Mouse (Mus musculus) lung, embryonic 14.5 days (tissue): ENCODE measurements around the gene Dgkg. TPM values are rescaled to one million over a fixed set of nuclear protein-coding genes. Genes with fewer than 3 reads are reported as not detected.

Source experiments
- ATAC-seq: fragments of 200-750 bp; cut with Nextera tagmentation; 2 replicates; pipeline ENCODE4 v1.8.0; 2017; ENCODE audit warnings: mild to moderate bottlenecking, moderate TSS enrichment, moderate library complexity; ENCODE audit not compliant: insufficient read depth
- DNase-seq: peaks from one replicate; pipeline ENCODE4 v3.0.0-alpha.2; 2015
- H3K27ac ChIP-seq: fragments of 300-500 bp; sonication (generic); 2 replicates; pipeline ENCODE4 v1.5.1; 2014; ENCODE audit warnings: low read depth, mild to moderate bottlenecking, moderate library complexity
- H3K27me3 ChIP-seq: fragments of 300-500 bp; sonication (generic); 2 replicates; pipeline ENCODE4 v1.6.1; 2014; ENCODE audit warnings: low read length, control low read depth; ENCODE audit not compliant: insufficient read depth
- H3K36me3 ChIP-seq: fragments of 300-500 bp; sonication (generic); 2 replicates; pipeline ENCODE4 v1.6.1; 2014; ENCODE audit warnings: control low read depth; ENCODE audit not compliant: insufficient read depth
- H3K4me1 ChIP-seq: fragments of 300-500 bp; sonication (generic); 2 replicates; pipeline ENCODE4 v1.6.1; 2014; ENCODE audit warnings: antibody characterized with exemption, control low read depth; ENCODE audit not compliant: insufficient read depth
- H3K4me2 ChIP-seq: fragments of 300-500 bp; sonication (generic); 2 replicates; pipeline ENCODE4 v1.6.1; 2014; ENCODE audit warnings: mild to moderate bottlenecking
- H3K4me3 ChIP-seq: fragments of 300-500 bp; sonication (generic); 2 replicates; pipeline ENCODE4 v1.5.1; 2014; ENCODE audit warnings: low read depth, low read length
- H3K9ac ChIP-seq: fragments of 300-500 bp; sonication (generic); 2 replicates; pipeline ENCODE4 v1.6.1; 2014
- H3K9me3 ChIP-seq: fragments of 300-500 bp; sonication (generic); 2 replicates; pipeline ENCODE4 v1.6.1; 2016; ENCODE audit warnings: low read depth, low read length, control low read depth
- CTCF ChIP-seq: IDR thresholded peaks from 2 replicates; pipeline ENCODE4 v1.5.1; 2016; ENCODE audit warnings: antibody characterized with exemption, low read depth
- WGBS: fragments of 180-500 bp; shearing (Covaris S2); extraction: QIAGEN DNeasy Blood & Tissue Kit; methylation state at CpG from one replicate; pipeline ENCODE4 v1.1.7; 2014; 5-methylcytosine and 5-hydroxymethylcytosine counted together
- polyA plus RNA-seq: library from polyadenylated mRNA; unstranded; fragments of >200 nt; fragmentation: Nextera tagmentation; extraction: Ambion mirVana; gene quantifications from 2 replicates; pipeline ENCODE4 v1.2.1, GENCODE M21; 2014

Gene Dgkg
- polyA plus RNA-seq, 1 experiment from 2014 or later = 0.49 TPM

DNA sequence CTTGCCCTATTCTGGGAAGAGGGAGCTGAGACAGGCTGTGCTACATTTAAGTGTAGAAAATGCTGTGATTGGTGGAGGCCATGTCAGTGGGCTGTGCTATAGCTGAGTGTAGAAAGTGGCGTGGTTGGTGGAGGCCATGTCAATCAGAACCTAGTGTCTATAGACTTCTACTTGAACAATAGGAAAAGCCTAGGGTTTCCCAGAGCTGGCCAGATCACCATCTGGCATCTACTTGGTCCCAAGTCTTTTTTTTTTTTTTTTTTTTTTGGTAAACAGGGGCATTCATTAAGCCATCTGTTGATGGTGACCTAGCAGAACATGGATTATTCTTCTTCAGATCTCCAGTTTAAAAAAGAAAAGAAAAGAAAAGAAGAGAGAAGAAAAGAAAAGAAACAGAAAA lies 60.6 kb downstream of the Dgkg start:
- H3K27me3 ChIP-seq = no peaks in the 10 kb centered on the region
- no peaks in the 10 kb centered on the region for H3K4me1 ChIP-seq
- no peak overlapping the region for H3K9ac ChIP-seq
- DNase-seq (no peak), ATAC-seq (no peak)
- no peaks in the 10 kb centered on the region for H3K9me3 ChIP-seq
- no peak overlapping the region for H3K4me3 ChIP-seq
- TF ChIP-seq CTCF = no peak
- WGBS = 68% methylated on average over 1 of the region's 1 CpGs
- no peaks in the 10 kb centered on the region for H3K36me3 ChIP-seq
- H3K27ac ChIP-seq = no peak overlapping the region
- no peak overlapping the region for H3K4me2 ChIP-seq

DNA sequence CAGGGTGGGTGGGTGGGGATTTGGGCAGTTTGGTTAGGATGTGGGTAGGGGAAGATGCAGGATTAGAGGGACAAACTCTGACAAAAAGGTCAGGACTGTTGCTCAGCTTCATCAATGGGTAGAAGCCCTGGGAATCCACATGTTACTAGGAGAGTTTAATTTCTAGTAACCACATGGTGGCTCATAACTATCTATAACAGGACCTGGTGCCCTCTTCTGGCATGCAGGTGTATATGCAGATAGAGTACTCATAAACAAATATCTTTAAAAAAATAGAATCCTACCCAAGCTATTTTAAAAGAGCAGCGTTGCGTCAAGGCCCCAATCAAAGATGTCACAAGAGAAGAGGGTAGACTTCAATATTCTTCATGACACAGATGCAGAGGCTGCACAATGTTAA lies 63.1 kb downstream of the Dgkg start:
- ATAC-seq = no peak
- peak; percentile 29 for DNase-seq
- WGBS = 93% methylated on average over 2 of the region's 2 CpGs
- Histone ChIP-seq H3K27ac (no peak overlapping the region), H3K4me1 (no peaks in the 10 kb centered on the region), H3K36me3 (no peaks in the 10 kb centered on the region), H3K9me3 (no peaks in the 10 kb centered on the region), H3K27me3 (no peaks in the 10 kb centered on the region), H3K4me3 (no peak overlapping the region), H3K4me2 (no peak overlapping the region), H3K9ac (no peak overlapping the region)
- TF ChIP-seq CTCF = peak; percentile 45

DNA sequence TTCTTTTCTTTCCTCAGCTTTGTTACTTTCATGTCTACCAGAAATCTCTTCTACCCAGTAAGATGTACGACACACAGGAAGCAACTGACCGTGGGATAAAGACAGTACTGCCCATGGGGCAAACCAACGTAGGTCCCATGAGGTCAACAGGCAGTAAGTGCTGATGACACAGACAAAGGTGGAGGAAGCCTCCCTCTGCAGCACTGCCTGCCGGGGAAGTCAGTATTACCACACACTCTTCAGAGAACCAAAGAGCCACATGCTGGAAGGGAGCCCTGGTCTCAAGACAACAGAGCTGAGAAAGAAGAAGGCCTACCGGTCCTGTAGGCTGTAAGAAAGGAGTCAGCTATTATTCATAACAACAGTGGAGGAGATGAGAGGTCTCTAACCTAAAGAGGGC lies 67.4 kb downstream of the Dgkg start:
- Histone ChIP-seq H3K4me1 (no peaks in the 10 kb centered on the region), H3K4me3 (no peak overlapping the region), H3K36me3 (no peaks in the 10 kb centered on the region), H3K27ac (no peak overlapping the region), H3K9ac (no peak overlapping the region), H3K4me2 (no peak overlapping the region), H3K9me3 (no peaks in the 10 kb centered on the region), H3K27me3 (no peaks in the 10 kb centered on the region)
- ATAC-seq (no peak), DNase-seq (no peak)
- 70% methylated on average over 5 of the region's 5 CpGs for WGBS
- TF ChIP-seq CTCF = no peak

DNA sequence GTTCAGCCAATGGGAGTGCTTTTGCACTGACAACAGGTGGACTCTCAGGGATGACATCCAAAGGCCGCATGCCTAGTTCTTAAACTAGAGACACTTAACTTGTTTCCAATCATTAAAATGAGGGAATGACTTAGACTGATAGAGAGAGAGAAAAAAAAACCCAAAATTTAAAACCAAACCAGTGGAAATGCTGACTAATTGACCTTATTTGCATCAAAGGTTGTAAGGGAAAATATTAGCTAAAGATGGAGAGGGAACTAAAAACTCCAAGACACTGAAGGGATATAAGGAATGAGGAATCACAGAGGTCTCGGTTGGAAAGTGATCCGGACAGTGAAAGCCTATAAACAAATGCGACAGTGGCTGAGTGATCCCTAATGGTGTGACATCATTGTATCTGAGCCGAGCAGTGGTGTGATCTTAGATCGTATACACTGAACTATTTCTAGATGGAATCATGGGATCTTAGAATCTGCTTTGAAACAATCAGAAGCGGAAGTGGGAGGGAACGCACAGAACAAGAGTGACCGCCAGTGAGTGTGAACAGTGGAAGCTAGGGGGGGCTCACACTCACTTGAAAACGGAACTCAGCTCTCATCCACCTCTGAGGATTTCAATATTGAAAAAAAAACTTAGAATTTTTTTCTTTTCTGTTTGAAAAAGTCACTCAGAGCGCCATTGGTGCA lies 70.7 kb downstream of the Dgkg start:
- H3K4me3 ChIP-seq = no peak overlapping the region
- H3K4me1 ChIP-seq = no peaks in the 10 kb centered on the region
- H3K27me3 ChIP-seq = no peaks in the 10 kb centered on the region
- no peak overlapping the region for H3K4me2 ChIP-seq
- no peak for TF ChIP-seq CTCF
- no peaks in the 10 kb centered on the region for H3K9me3 ChIP-seq
- H3K27ac ChIP-seq = no peak overlapping the region
- no peak overlapping the region for H3K9ac ChIP-seq
- WGBS = 63% methylated on average over 11 of the region's 11 CpGs
- ATAC-seq (no peak), DNase-seq (no peak)
- no peaks in the 10 kb centered on the region for H3K36me3 ChIP-seq

DNA sequence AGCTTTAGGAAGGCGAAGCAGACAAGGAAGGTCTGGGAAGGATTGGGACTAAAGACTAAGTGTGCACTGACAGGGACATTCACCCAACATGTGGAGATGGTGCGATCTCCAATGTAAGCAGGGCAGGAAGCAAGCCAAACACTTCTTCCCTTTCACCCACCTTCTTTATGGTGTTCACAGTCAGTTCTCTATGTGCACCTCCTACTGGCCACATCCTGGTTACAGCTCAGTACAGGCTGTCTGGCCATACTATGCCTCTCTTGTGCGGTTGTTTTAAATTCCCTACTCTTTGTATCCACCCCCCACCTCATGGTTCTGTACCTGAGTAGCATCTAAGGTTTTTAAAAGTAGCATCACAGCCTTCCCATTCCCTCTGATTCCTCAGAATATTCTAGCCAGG lies 71.5 kb downstream of the Dgkg start:
- Histone ChIP-seq H3K4me1 (no peaks in the 10 kb centered on the region), H3K27ac (no peak overlapping the region), H3K27me3 (no peaks in the 10 kb centered on the region), H3K9me3 (no peaks in the 10 kb centered on the region), H3K9ac (no peak overlapping the region), H3K4me3 (no peak overlapping the region), H3K4me2 (no peak overlapping the region), H3K36me3 (no peaks in the 10 kb centered on the region)
- WGBS = 88% methylated on average over 3 of the region's 3 CpGs
- TF ChIP-seq CTCF = no peak
- no peak for ATAC-seq
- DNase-seq = no peak

DNA sequence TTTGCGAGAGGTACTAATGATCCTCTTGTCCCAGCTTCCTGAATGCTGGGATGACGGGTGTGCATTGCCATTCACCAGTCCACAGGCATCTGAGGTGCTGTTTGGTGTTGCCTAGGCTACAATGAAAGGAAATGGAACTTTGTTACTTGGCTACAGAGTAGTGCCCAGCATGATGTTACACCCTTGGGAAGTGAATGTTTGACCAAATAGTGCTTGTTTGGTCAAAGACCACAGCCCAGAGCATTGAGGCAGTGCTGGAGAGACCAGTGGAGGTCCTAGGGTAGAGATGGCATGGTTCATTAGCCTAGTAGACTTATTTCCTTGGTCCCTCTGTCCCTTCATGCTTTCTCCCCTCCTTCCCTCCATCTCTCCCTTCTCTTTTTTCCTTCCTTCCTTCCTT lies 73.6 kb downstream of the Dgkg start:
- ATAC-seq (no peak), DNase-seq (no peak)
- no peaks in the 10 kb centered on the region for H3K4me1 ChIP-seq
- H3K4me2 ChIP-seq = no peak overlapping the region
- no peaks in the 10 kb centered on the region for H3K9me3 ChIP-seq
- WGBS = 63% methylated on average over 2 of the region's 2 CpGs
- H3K4me3 ChIP-seq = no peak overlapping the region
- no peaks in the 10 kb centered on the region for H3K36me3 ChIP-seq
- H3K27me3 ChIP-seq = no peaks in the 10 kb centered on the region
- no peak overlapping the region for H3K9ac ChIP-seq
- no peak overlapping the region for H3K27ac ChIP-seq
- no peak for TF ChIP-seq CTCF

DNA sequence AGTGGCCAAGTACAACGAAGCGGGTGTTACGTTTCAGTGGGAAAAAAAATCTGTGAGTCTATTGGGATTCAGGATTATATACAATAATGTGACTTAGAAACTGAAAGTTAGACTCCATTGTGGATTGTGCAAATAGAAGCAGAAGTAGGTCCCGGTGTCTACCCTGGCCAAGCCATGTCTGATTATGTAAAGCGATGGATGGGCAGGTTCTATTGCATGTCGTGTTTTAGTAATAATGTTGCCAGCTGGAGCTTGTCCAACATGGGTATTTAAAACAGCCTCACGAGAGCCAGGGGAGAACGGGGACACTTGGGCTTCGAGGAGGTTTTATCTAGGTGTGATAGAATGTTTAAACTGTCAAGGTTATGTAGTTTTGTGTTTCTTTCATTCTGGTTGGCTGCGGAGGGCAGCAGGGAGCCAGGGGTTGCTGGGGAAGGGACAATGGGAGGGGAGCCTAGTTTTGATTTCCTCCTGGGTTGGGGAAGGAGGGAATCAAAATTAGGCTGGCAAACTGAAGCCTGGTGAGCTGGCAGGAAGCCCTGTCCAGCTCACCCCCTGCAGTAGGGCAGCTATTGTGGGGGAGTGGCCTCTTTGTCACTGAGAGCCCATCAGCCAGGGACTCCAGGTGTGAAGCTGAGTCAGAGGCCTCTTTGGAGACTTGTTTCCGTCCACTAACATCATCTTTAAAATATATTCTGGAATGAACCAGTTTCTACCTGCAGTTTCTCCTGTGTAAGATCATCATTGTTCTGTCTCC lies 74.7 kb downstream of the Dgkg start:
- Histone ChIP-seq H3K4me2 (no peak overlapping the region), H3K27me3 (no peaks in the 10 kb centered on the region), H3K4me1 (no peaks in the 10 kb centered on the region), H3K9ac (no peak overlapping the region), H3K9me3 (no peaks in the 10 kb centered on the region), H3K4me3 (no peak overlapping the region), H3K36me3 (no peaks in the 10 kb centered on the region), H3K27ac (no peak overlapping the region)
- DNase-seq (no peak), ATAC-seq (no peak)
- TF ChIP-seq CTCF = no peak
- WGBS = 41% methylated on average over 11 of the region's 11 CpGs
